Mouse (Mus musculus): ENCODE results near the gene Nanos3.
A peak's percentile ranks its signal among the peaks of the same experiment; 100 is the strongest.

Nanos3 gene

DNA sequence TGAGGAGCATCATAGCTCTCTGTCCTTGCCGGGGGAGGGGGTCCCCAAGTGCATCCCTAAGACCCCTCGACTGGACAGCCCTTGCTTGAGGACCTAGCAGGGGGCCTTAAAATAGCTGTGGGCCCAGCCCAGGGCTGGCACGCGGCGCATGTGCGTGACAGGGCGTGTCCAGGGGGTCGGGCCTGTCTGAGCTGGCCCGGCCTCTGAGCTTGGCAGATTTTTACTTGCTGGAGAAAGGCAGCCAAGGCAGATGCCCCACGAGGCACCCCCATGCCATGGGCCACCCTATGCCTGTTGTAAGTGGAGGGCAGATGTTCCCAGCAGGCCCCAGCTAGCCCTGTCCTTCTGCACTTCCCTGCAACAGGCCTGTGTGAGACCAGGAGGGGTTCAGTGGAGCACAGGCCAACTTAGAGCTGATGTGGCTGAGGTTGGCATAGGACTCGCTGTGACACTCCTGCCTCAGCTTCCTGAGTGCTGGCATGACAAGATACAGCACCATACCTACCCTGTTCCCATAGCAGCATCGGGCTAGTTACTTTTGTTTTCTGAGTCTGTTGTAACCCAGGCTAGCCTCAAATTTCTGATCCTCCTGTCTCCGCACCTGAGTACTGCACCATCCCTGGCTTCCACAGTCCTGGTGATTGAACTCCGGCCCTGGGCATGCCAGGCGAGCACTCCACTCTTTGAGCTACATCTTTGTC lies 16.7 kb upstream of the Nanos3 start:
- no peak for DNase-seq

- DNase-seq = peak in 1 of 2 experiments; percentile 44
Measured at GRCm38 (mm10) chr8:84200652-84201544, 15.9 kb upstream of the Nanos3 start.

- DNase-seq = peak in 1 of 2 experiments; percentile 51
Measured at GRCm38 (mm10) chr8:84200126-84200555, 15.1 kb upstream of the Nanos3 start.

- no peak for DNase-seq
Measured at GRCm38 (mm10) chr8:84199348-84200125, 14.5 kb upstream of the Nanos3 start.

- no peak for DNase-seq
Measured at GRCm38 (mm10) chr8:84198871-84199270, 13.9 kb upstream of the Nanos3 start.

DNA sequence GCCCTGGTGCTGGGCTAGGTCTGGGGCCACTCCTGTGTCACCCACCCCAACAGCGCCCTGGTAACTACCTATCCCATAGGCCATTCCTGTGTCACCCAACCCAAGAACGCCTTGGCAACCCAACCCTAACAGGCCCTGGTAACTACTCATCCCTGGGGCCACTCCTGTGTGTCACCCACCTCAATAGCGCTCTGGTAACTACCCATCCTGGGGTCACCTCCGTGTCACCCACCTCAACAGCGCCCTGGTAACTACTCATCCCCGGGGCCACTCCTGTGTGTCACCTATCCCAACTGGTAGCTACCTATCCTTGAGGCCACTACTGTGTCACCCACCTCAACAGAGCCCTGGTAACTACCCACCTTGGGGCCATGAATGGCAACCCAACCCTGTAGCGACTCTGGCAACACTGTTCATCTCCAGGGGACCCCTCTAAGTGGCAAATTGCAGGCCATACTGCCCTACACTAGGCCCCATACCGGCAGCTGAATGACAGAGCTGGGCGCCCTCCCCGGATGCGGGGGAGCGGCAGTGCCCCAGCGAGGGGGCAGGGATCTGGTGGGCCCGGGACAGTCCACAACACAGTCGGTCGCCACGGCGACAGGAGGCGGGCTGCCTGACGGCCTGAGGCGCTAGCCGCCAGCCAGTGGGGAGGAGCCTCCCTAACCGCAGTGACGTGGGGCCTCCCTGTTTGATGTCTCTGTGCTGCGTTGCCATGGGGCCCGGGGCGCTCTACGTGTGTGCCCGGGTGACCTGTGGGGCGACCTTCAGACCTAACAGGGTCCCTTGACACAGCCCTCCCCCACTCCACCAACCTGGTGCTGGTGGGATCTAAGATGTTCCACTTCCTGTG lies 13.1 kb upstream of the Nanos3 start:
- DNase-seq = peak; percentile 92 to 95

- peak; percentile 75 to 82 for DNase-seq
Measured at GRCm38 (mm10) chr8:84197141-84197921, 12.3 kb upstream of the Nanos3 start.

GRCm38 (mm10) chr8:84194224-84194743 lies 9.3 kb upstream of the Nanos3 start:
- DNase-seq = no peak

- DNase-seq = no peak
Measured at GRCm38 (mm10) chr8:84193566-84193965, 8.5 kb upstream of the Nanos3 start.

DNA sequence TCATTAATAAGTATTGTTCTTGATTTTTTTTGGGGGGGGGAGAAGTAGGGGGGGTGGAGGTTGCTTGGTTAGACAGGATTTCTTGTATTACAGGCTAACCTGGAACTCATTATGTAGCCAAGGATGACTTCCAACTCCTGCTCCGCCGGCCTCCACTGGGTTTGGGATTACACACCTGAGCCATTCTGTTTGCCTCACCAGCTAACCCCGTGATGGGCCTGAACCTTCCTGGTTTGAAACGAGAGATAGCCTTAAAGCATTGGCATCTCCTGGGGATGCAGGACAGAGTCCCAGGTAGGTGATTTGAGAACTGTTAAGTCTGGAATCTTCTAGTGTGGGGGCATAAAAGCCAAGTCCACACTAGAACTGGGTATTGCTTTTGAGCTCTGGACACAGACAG lies 8.1 kb upstream of the Nanos3 start:
- no peak for DNase-seq

DNA sequence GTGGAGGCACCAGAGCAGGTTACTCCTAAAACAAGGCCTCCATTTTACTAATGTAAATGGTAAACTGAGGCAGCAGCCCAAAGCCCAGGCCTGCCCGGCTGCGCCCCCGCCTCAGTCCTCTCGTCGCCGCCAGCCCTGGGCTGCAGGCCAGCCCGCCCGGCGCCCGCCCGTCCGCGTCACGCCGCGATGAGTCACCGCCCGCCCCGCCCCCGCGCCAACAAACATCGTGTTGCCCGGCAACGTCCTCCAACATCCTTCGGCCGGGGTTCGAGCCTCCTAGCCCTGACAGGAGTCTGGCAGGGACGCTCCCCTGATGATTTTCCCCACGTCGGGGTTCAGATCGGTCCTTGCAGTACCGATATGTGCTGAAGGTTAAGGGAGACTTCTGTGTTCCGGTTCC lies 7.5 kb upstream of the Nanos3 start:
- DNase-seq = no peak

- DNase-seq = no peak
Measured at GRCm38 (mm10) chr8:84192023-84192422, 7.0 kb upstream of the Nanos3 start.

DNA sequence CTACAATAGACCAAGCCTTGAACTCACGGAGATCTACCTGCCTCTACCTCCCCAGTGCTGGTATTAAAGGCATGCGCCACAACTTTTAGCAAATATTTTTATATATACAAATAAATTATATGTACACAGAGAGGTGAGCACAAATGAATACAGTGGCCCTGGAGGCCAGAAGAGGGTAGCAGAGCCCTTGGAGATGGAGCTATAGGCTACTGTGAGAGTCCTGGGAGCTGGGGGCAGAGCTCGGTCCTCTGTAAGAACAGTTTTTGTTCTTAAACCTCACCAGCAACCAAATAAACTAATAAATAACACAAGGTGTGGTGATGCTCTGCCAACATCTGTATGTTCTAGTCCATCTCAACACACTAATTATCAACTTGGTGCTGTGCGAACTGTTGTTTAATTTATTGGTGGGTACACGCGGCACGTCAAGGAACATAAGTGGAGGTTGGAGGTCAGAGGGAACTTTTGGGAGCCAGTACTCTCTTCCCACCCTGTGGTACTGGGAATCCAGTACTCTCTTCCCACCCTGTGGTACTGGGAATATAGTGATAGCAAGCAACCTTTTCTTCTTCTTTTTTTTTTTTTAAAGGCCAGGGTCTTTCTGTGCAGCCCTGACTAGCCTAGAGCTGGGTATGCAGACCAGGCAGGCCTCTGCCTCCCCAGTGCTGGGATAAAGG lies 5.3 kb upstream of the Nanos3 start:
- DNase-seq = no peak

DNA sequence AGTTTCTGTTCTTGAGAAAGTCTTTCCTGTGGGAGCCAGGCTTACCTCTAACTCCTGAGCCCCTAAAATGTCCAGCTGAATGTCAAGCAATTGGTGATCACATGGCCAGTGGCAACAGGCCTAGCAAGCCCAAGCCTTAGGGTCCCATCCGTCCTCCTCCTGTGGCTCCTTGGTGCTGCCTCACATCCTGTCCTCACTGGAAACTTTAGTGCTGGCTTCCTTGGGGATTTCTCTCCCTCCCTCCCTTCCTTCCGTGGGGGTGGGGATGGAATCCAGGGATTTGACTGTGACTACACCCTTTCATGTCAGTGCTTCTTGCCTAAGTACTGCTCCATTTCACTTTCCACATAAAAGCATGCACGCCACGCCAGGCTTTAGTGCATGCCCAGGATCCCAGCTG lies 4.6 kb upstream of the Nanos3 start:
- DNase-seq = no peak

DNA sequence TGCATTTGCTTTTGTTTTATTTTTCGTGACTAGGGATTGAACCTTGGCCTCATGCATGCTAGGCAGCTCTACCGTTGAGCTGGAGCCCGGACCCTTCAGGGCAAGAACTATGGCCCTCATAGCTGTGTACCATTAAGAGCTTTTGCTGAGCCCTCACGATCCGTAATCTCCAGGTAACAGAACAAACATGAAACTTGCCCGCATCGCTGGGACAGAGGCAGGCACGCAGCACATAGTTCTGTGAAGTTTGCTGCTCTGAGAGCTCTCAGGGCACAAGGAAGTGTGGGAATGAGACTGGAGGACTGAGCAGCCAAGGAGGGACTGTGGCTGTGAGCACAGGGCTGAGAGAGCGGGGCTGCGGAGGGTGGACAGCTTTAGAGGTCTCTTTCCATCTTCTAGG lies 3.7 kb upstream of the Nanos3 start:
- no peak for DNase-seq

GRCm38 (mm10) chr8:84187065-84187755 lies 2.2 kb upstream of the Nanos3 start:
- DNase-seq = peak; percentile 72 to 80

GRCm38 (mm10) chr8:84186547-84186946 lies 1.5 kb upstream of the Nanos3 start:
- peak; percentile 58 to 66 for DNase-seq

GRCm38 (mm10) chr8:84184085-84185043 lies 653 bp downstream of the Nanos3 start:
- no peak for DNase-seq
